Mouse (Mus musculus) layer of hippocampus, postnatal 14 days (tissue): ENCODE results near the gene Pibf1. TPM values are rescaled to one million over a fixed set of nuclear protein-coding genes. Genes with fewer than 3 reads are reported as not detected.

Experiments
- DNase-seq, 2 experiments: peaks; one replicate each; pipeline ENCODE4 v3.0.0; 2021 to 2022; ENCODE audit warnings: low spot score in 2 of 2, mixed read lengths in 1 of 2
- total RNA-seq, 2 experiments: library from RNA; stranded (reverse); gene quantifications; 2 replicates each; pipeline ENCODE4 v1.2.3; 2021

The Pibf1 gene
- total RNA-seq, 2 experiments from 2014 or later, result 12.3 to 14.3 TPM

DNA sequence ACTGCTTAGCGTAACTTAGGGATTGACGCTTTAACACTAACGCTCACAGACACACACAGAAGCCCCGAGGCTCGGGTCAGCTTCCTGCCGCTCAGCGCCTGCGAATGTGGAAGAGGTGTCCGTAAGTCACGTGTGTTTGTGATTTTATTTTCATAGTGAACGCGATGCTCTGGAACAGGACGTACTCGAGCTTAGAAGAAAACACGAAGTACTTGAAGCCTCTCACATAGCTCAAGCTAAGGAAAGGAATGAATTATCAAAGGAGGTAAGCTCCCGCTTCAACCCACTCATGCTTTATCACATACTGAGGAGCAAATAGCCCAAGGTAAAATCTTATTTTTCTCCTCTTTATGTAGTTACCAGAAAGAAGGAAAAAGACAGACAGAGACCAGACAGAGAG, 37.1 kb downstream of the Pibf1 start:
- no peak for DNase-seq

GRCm38 (mm10) chr14:99140036-99140435, 40.8 kb downstream of the Pibf1 start:
- DNase-seq, result no peak

GRCm38 (mm10) chr14:99141786-99142633, 42.8 kb downstream of the Pibf1 start:
- DNase-seq, result peak; percentile 76 to 81

GRCm38 (mm10) chr14:99146841-99147240, 47.6 kb downstream of the Pibf1 start:
- DNase-seq, result no peak

GRCm38 (mm10) chr14:99152683-99153082, 53.5 kb downstream of the Pibf1 start:
- DNase-seq, result no peak

GRCm38 (mm10) chr14:99159940-99160339, 60.7 kb downstream of the Pibf1 start:
- no peak for DNase-seq

GRCm38 (mm10) chr14:99163051-99163450, 63.8 kb downstream of the Pibf1 start:
- DNase-seq, result no peak

GRCm38 (mm10) chr14:99174138-99174745, 75.0 kb downstream of the Pibf1 start:
- DNase-seq, result no peak

GRCm38 (mm10) chr14:99176559-99176958, 77.3 kb downstream of the Pibf1 start:
- no peak for DNase-seq

DNA sequence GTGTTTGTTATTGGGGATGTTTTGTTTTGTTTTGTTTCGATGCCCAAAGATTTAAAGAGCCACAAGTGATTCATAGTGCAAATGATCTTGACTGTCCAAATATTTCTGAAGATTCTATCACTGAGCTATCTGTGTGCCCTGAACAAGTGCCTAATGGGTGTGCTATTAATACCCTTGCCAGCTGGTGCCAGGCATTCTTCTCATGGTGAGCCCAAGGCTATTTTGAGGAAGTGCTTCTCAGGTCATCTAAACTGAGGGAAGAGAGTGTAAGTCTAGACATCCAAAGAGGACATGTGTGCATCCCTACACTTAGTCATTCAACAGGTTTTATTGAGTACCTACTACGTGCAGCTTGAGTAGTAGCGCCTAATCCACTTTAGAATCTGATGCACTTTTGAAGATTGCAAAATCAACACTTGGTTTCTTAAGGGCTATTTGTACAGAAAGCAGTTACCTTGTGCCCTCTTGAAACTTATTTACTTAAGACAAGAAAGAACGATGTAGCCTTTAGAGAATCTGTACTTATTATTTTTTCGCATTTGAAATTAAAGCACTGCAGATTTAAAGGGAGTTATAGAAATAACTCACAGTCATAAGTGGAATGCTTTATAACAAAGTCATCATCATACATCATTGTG, 91.0 kb downstream of the Pibf1 start:
- no peak for DNase-seq

DNA sequence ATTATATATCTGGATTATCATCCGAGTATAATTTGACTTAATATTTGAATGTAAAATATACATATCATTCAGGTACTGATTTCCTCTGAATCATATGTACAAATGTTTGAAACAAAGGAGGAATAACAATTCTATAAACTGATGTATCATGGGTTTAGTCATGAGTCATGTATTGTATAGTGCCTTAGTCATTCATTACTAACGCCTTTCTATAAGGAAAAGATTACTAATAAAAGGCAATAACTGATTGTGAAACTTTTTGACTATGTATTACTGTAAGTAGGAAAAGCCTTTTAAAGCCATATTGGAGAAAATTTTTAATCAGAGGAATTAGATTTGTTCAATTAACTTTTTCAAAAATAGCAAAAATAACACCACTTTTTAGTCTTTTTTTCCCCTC, 106.6 kb downstream of the Pibf1 start:
- no peak for DNase-seq

- no peak for DNase-seq
Measured at GRCm38 (mm10) chr14:99206591-99206990, 107.4 kb downstream of the Pibf1 start.

DNA sequence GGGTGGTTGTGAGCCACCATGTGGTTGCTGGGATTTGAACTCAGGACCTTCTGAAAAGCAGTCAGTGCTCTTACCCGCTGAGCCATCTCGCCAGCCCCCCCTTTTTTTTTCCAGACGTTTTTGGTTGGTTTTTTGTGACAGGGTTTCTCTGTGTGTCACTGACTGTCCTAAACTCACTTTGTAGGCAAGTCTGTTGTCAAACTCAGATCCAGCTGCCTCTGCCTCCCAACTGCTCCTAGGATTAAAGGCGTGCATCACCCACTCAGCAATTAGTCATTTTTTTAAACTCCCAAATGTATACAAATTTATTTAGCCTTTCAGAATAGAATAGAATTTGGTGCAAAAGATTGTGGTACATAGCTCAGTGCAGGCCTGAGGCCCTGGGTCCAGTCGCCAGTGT, 111.2 kb downstream of the Pibf1 start:
- DNase-seq, result no peak

GRCm38 (mm10) chr14:99218396-99219012, 119.3 kb downstream of the Pibf1 start:
- DNase-seq, result no peak

GRCm38 (mm10) chr14:99219757-99220171, 120.5 kb downstream of the Pibf1 start:
- no peak for DNase-seq

DNA sequence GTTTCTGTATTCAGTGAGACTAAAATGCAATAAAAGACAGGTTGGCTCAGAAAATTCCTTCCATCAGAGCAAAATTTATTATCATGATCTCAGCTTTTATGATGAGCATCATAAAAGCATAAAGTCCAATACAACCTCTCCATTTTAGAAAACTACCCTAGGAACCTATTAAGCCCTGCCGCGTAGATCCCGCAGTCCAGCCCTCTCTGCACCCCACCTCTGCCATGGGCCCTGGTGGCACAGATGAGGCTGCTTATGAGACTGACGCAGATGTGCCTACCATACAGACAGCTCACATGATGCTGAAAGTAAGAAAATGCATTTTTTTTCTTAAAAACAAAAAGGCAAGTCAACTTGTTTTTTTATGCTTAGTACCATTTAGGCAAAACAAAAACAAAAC, 126.7 kb downstream of the Pibf1 start:
- DNase-seq, result no peak

- DNase-seq, result no peak
Measured at GRCm38 (mm10) chr14:99229071-99229780, 130.0 kb downstream of the Pibf1 start.

GRCm38 (mm10) chr14:99233056-99233455, 133.8 kb downstream of the Pibf1 start:
- peak in 1 of 2 experiments; percentile 37 for DNase-seq

GRCm38 (mm10) chr14:99237115-99237514, 137.9 kb downstream of the Pibf1 start:
- no peak for DNase-seq

DNA sequence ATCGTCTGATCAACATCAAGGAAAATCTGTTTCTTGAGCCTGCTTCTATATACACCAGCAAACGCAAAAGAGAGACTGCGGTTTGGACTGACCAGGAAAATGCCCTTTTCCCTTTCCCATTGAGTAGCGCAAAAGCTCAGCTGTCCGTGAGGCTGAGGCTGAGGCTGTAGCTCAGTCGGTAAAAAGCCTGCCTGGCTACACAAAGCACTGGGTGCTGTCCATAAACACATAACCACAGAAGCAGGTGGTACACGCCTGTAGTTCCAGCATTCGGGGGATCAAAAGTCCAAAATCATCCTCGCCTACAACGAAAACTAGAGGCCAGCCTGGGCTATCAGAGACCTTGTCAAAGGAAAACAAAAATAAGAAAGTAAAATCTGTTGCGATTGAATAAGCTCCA, 141.3 kb downstream of the Pibf1 start:
- DNase-seq, result no peak

DNA sequence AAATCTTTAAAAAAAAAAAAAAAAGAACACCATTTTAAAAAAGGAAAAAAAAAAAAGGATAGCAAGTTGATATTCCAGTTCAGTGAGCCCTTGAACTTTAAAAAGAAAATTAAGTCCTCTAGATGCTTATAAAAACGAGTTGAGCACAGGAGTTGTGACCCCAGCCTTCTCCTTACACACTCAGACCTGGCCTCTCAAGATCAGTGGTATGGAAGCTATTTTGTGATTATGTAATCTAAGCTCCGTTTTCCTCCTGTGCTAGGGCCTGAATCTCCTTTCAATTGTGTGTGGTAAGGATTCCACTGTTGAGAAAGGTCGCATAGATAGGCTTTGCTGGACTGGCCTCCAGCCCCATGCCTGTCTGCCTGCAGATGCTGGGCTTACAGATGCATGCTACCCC, 145.3 kb downstream of the Pibf1 start:
- no peak for DNase-seq
